Mouse (Mus musculus) retina, postnatal 1 day (tissue): Measurements from ENCODE around the gene Slc43a1.

ENCODE experiments used
- DNase-seq: peaks from one replicate; pipeline ENCODE4 v3.0.0-alpha.2; 2012

The Slc43a1 gene

DNA sequence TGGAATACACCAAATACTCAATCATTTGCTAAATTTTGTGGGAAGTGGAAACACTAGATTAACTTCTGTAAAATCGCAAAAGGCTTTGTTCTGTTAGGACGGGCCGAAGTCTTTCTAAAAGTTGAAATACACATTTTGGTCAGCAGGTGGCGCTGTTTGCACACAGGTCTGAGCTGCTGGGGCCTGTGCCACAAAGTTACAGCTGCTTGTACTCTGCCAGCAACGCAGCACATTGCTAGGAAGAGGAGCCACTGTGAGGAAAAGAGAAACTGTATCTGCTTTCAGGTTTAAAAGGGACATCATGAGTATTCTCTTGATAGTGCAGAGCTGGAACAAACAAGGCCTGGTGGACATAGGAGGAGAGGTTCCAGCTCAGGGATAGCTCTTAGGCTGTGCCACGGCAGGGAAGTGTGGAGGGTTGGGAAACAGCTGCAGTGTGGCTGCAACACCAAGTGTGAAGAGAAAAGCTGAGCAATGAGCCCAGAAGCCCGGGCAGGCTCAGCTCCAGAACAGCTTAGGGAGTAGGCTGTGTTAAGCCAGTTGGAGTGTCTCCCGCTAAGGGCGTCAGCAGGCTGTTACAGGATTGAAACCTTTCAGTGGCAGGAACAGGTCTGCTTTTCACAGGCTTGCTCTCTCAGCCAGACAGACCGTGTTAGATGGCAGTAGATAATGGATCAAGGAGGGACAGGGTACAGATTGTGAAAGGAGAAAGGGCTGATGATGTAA is 6.8 kb upstream of the Slc43a1 start:
- peak; percentile 87 for DNase-seq

- no peak for DNase-seq
Measured at GRCm38 (mm10) chr2:84837107-84837506, 1.5 kb upstream of the Slc43a1 start.

- no peak for DNase-seq
Measured at GRCm38 (mm10) chr2:84837817-84838592, 645 bp upstream of the Slc43a1 start.

DNA sequence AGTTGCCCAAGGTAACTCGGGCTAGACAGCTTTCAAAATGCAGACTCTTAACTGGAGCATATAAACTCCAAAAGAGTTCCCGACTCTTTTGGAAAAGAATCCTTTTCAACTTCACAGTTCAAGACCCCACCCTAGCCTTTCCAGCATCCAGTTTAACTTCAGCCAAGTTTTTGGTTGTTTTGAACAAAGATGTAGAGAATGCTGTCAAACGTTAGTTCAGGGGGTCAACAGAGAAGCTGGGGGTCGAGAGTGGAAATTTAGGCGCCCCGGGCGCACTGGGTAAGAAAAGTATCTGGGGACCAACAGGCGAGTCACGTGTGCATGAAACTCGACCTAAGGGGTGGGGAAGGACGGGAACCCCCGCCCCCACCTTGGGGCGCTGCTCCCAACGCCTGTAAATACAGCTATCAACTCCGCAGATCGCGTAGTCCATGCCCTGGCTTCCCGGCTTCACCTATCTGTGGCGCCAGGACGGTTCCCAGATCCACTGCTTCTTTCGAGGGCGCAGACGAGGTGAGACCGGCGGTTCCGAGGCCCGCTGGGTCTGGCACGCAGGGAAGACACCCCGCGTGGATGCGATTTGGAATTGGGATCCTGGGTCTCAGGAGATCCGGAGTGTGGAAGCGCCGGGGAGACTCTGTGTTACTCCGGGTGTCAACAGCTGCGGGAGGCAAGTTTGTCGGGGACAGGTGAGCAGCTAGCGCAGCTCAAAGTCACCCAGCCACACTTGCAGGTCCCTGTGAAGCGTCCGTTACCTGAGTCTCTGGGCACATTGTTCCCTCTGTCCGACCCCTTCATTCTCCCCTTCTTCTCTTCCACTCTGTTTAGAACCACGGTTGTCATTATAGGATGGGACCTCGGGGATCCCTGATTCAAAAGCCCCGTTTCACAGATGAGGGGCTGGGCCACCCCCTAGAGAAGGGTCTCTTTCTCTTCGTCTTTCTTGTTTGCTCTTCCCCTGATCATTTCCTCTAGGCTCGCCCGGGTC is 637 bp downstream of the Slc43a1 start:
- DNase-seq: peak; percentile 24

GRCm38 (mm10) chr2:84840016-84840747 is 1.5 kb downstream of the Slc43a1 start:
- DNase-seq: peak; percentile 86

DNA sequence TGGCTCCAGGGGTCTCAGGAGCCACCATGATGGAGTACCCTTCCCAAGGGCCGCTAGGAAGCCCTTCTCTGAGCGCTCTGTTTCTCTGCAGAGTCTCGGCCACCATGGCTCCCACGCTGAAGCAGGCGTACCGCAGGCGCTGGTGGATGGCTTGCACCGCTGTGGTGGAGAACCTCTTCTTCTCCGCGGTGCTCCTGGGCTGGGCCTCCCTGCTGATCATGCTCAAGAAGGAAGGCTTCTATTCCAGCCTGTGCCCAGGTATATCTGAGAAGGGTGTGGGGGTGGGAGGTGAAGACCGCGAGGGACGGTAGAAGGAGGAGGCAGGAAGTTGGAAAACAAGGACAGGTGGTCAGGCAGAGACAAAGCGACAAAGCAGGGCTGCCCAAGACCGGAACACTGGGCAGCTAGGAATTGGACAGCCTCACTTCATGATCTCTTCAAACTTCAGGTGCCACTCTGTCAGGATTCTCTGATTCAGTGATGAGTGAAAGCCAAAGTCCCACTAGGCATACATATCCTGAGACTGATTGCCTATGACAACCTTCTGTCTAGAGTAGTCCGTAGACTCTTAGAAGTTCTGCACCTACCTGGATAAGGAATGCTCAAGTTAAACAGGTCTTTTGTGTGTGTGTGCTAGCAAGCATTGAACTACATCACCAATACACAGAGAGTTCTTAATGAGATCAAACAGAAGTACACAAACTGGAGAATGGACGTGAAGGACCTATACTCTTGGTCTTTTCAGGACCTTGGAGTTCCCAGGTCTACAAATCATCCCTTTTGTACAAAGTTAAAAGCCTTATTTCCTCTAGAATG is 2.3 kb downstream of the Slc43a1 start:
- no peak for DNase-seq

DNA sequence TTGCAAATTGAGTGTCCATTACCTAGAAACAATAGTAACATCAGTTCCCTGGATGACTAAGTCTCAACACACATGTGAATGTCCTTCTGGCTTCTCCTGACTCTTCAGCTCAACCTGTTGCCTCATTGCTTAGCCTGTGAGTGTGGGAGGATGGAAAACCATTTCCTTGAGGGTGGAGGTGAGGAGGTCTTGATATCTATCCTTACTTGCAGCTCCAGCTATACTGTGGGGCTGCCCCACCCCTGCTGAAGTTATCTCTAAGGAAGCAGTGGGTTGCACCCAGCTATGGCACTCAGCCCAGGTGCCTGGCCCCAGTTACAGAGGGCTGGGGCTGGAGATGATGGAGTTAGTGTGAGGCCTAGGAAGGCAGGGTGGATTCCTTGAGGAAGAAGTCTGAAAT is 3.3 kb downstream of the Slc43a1 start:
- no peak for DNase-seq

DNA sequence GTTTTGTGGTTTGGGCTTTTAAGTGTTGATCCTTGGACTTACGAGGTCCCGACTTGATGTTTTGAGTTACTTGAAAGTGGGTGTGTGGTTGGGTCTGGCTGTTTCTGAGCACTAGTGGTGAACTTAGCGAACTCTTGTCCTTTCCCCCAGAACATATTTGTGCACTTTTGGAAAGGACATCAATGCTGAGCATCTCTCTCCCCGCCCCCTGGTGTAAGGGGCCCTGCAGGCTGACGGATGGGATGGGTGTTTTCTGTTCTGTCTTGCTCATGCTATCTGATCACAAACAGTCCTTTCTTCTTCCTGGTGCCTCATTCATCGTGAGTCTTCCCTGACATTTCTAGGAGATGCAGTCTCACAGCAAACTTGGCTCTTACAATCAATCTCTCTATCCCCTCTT is 5.0 kb downstream of the Slc43a1 start:
- DNase-seq: no peak

- DNase-seq: no peak
Measured at GRCm38 (mm10) chr2:84845226-84845625, 6.6 kb downstream of the Slc43a1 start.

GRCm38 (mm10) chr2:84850407-84851129 is 11.9 kb downstream of the Slc43a1 start:
- DNase-seq: no peak

DNA sequence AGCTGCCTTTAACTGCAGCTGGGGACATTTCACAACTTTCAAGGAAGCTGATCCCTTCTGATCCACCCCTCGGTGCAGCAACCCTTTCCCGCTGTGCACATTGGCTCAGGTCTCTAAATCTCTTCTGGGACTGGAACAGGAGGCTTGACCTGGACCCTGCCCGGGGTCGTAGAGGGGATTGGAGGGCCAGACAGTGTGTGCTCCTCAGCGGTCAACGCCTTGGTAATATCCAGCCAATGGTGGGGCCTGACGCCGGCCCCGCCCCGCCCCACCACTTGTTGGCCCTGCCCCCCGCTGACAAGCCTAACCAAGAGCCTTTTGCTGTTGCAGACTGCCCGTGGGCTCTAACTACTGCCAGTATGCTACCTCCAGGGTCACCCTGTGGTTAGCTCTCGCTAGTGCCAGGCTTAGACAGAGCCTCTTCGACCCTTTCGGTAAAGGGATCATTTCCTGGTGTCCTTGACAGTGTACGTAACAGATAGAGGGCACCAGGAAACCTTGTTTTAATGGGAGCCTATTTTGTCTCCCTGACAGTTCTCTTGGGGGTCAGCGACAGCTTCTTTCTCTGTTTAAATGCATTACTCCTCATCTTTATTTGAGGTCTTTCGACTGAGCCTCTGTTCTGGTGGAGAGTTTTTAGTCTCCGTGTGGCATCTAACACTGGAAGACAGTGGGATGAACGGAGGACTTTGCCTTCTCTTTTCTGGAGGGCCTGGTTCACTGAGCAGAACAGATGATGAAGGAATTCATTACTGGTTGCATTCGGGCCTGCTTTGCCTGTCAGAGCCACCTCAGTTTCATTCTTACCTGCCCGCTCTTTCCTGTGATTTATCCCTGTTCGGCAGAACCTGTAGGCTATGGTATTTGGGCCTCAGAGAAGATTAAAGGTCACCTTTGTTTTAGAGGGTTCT is 12.7 kb downstream of the Slc43a1 start:
- DNase-seq: peak; percentile 72

DNA sequence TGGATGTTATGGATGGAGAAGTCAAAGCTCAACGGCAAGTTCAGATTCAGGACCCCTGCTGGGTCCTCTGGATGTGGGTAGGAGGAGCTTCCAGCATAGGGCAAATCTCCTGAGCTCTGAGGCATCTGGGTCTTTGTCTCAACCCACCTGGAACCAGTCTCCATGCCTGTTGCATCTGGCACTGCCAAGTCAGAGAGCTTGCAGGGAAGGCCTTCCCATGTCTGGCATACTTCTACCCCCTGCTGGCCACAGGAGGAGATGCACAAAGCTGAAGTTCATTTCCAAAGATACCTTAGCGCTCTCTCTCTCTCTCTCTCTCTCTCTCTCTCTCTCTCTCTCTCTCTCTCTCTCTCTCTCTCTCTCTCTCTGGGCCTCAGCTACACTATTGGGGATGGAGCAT is 17.1 kb downstream of the Slc43a1 start:
- DNase-seq: peak; percentile 78

GRCm38 (mm10) chr2:84858551-84858950 is 19.9 kb downstream of the Slc43a1 start:
- no peak for DNase-seq

- no peak for DNase-seq
Measured at GRCm38 (mm10) chr2:84859991-84860780, 21.5 kb downstream of the Slc43a1 start.

GRCm38 (mm10) chr2:84861430-84861829 is 22.8 kb downstream of the Slc43a1 start:
- DNase-seq: no peak

GRCm38 (mm10) chr2:84862231-84862630 is 23.6 kb downstream of the Slc43a1 start:
- DNase-seq: no peak

GRCm38 (mm10) chr2:84865616-84866571 is 27.2 kb downstream of the Slc43a1 start:
- DNase-seq: peak; percentile 80

GRCm38 (mm10) chr2:84868521-84868943 is 29.9 kb downstream of the Slc43a1 start:
- peak; percentile 88 for DNase-seq
